Mouse (Mus musculus): ENCODE measurements around the gene Hand1.

- TF ChIP-seq CTCF (IDR thresholded peaks at IDR 0.05; ENCODE audit: low read depth) (no peak), EP300 (IDR thresholded peaks at IDR 0.05; ENCODE audit: low read depth) (no peak)
Observed at GRCm38 (mm10) chr11:57802511-57802870, 30.1 kb downstream of the Hand1 start.
